Mouse (Mus musculus) embryo, embryonic 11 days (tissue): Measurements from ENCODE around the gene Ttc3.
A peak's percentile ranks its signal among the peaks of the same experiment; 100 is the strongest.

ENCODE experiments used
- DNase-seq: peaks from one replicate; pipeline ENCODE4 v3.0.0-alpha.2; 2015

Ttc3 gene

DNA sequence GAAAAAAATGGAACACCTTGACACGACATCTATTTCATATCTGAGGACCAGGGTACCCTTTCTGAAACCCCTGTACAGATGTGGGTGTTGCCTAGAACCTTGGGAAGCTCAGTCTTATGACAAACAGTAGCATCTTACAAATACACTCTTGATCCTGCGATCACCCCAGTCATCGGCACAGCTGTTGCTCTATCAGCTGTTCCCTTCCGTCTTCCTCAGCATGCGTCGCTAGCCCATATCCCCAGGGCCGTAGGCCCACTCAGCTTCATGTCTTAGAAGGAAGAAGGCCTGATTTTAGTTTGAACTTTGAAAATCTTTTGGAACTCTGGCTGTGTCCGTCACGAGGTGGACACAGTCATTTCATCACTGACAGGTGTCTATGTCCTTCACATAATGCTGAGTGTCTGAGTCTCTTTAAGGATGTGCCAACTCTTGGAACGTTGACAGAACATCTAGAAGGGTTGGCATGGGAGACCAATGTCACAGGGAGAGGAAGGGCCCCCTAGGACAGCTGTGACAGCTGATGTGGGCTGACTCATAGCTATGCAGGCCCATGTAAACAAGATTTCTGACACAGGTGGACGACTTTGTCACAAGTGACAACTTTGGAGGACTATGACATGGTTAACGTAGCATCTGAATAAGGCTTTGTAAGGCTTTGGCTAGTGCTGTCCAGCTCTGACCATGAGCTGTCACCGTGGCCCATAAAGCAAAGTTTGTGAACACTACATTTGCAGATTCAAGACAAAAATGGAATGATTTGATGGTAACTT is 9.7 kb upstream of the Ttc3 start:
- no peak for DNase-seq

DNA sequence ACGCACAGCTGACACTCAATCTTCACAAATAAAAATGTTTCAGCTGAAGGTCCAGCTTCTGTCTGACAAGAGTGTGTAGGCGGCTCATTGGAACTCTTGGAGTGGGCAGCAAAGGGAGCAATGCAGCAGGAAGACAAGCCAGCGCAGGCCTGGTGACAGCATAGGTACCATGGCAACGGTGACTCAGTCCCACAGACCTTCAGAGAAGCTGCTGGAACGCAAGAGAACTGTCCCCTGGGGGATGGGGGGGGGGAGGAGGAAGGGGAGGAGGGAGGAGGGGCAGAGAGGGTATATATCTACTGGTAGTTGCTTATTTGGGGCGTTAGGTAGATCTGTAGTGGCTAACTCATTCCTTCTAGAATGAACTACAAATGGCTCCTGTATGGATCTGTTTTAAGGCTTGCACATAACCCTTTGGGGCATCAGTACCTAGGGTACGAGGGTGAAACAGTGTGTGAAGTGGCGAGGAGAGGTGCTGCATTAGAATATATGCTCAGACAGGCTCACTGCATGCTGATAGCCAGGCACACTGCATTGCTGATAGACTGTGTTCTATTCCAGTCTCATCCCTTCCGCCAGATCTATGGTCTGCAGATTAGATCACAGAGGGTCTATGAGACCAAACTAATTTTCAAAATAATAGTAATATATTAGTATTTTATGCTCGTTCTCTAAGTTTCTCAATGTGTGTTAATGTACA is 8.1 kb upstream of the Ttc3 start:
- peak; percentile 63 for DNase-seq

DNA sequence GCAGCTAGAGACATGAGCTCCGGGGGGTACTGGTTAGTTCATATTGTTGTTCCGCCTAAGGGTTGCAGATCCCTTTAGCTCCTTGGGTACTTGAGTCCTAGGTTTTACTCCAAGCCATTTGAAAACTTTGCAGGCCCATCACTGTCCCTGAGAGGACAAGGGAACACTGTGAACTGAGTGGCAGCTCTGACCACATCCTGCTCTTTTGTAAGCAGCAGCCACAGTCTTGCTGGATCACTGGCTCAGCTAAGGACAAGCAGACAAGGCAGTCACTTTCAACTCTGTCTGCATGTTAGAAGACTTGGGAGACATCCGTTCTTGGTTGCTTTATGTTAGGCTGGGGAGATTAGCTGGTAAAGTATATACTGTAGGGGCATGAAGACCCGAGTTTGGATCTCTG is 6.6 kb upstream of the Ttc3 start:
- no peak for DNase-seq

DNA sequence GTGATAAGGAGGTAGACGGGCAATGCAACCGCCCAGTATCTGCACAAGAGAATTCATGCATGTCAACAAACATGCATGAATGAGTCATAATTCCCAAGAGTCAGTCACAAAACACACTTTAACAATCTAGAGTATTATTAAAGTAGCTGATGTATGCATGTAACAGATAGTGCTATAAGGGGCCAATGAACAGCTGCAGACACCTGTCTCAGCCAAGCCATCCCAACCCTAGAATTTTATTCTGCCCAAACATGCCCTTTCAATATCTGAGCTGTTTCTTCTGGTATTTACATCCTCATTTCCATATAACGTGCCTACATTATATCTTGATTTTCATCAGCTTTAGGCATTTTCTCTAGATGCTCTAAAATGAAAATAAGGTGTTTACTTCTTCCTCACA is 5.0 kb upstream of the Ttc3 start:
- DNase-seq, result no peak

DNA sequence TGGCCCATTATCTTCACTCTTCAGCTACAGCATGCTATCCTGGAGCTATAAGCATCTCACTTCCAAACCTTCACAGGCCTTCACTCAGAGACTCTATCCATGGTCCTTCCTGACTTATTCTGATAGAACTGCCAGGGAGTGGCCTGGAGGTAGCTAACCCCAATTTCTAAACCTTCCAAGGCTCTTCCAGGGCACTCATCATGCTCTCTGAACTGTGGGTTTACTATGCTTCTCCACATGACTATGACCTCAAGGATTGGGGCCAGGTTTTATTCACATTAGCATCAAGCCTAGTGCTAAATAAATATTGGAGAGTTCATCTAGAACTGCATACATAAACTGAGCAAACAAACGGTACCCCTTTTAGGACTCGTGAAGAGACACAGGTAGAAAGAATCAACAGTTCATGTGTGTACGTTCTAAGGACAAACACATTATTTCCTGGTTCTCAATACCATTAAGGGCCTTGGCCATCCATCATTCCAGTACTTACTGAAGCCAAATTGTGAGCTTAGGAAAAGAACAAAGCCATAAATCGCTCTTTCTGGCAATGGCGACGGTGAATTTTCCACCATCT is 734 bp upstream of the Ttc3 start:
- peak; percentile 27 for DNase-seq

DNA sequence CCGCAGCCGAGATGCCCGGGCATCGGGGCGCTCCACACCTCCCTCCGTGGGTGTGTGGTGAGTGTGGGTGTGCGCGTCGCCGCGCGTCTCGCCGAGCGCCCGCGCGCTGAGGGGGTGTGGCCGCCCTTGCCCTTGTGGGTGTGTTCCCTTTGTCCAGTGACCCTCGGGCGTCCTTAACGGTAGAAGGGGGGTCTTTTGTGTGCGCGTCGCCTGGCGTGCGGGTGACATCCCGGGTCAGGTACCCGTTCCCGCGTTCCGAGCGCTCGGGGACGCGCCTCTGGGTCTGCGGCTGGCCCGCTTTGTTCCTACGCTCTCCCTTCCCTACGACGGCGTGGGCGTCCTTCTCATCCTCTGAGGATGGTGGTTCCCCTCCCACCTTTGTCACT is 490 bp downstream of the Ttc3 start:
- DNase-seq, result peak; percentile 83

DNA sequence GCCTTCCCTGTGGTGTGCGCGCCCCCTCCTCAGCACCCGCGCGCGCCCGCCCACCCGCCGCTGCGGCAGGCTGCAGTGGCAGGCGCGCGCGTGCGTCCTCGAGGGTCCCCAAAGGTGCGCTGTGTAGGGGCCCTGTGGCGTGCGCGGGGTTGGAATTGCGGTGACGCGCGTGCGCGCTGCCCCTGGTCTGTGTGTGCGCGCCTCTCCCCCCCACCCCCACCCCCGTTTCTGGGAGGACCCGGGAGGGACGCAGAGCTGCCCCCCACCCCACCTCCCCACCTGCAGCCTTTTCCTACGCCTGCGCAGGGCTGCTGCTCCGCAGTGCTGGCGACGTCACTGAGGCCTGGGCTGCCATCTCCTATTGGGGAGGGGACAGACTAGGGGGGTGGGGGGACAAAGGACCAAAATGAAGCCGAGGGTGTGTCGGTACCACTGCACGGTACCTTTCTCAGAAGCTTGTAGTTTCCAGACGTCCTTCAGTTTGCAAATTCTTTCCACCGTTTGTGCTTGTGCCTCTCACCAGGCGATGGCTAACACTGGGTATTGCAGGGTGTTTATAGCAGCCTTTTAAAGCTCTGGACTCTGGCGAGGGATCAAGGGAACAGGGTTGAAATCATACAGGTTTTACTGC is 998 bp downstream of the Ttc3 start, which contains the start of gene Pigp:
Gene Pigp, minus strand, starts transcription at position 542 of the 631 bp plus-strand sequence.
- peak; percentile 90 for DNase-seq

DNA sequence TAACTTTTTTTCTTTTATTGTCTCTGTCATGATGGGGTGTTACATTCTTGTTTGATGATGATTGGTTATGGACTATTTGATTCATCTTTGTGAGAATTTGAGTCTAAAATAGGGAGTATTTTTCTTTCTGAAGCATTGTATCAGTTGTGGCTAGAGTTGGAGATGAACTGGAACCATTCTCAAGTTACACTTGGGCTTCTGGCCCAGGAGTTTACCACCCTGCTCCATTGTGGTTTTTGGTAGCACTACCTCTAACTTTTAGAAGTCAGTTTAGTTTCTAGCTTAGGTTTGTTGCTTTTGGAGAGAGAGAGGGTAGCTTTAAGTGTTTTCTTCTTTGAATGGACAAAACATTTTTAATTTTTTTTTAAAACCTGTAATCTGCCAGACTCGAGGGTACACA is 9.0 kb downstream of the Ttc3 start:
- no peak for DNase-seq

DNA sequence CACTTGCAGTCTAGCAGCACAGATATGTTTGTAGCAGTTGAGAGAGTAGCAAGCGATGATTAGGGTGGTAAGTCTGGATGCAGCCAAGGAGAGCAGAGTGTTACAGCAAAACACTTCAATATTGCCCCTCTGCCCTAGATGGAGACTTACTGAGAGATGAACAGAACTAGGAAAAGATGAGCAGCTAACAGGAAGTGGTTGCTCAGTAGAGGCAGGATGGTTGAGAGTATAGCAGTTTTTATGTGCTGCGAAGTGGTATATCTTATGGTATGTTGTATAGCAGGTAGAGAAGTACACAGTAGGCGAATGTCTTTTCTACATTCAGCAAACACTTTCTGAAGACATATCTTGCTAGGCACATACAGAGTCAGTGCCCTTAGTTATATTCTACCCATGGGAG is 12.9 kb downstream of the Ttc3 start:
- DNase-seq, result no peak

DNA sequence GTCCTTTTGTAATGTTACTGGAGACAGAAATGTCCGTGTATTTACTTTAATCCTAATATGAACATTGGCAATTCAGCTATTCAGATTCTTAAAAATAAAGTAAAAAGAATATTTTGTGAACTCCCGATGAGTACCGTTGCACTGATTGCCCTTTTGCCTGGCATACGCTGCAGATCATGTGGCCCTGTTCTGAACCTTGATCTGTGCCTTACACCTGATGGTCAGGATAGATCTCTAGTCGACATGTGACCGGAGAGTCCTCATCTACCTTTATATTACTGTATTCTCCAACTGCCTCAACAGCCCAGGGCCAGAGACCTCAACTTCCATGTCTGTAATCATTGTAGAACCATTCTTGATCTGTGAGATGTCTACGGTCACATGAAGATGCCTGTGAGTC is 17.3 kb downstream of the Ttc3 start:
- no peak for DNase-seq

DNA sequence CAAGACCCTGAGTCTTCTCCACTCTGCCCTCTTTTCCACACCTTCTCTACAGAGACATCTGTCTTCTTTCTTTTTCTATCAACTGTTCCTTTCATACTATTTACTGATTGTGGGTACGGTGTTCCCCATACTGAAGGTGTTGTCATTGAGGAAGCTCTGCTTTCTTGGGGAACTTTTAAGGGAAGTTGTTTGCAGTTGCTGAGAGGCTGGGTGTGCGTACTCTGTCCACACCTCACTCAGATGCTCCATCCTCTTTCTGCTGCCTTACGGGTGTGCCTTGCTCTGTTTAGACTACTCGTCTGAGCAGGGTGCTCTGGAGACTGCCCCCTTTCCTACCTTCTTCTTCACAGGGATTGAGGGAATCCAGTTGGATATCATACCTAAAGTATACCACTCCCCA is 21.9 kb downstream of the Ttc3 start:
- DNase-seq, result no peak

DNA sequence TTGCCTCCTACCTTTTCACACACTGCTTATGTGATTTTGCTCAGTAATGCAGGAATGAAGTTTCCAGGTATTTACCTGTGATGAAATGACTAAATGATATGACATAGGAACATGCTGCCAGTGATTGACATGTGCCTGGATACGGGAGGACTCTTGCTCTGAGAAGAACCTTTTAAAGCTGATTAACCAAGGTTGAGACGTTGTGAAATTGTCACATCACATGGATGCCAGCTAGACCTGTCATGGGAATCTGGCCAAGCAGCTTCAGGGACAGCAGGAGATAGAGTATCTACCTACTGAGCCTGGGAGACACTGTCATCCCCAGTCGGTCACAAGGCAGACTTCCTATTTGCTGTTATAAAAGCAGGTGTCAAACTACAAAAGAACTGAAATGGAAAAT is 24.6 kb downstream of the Ttc3 start:
- DNase-seq, result no peak

DNA sequence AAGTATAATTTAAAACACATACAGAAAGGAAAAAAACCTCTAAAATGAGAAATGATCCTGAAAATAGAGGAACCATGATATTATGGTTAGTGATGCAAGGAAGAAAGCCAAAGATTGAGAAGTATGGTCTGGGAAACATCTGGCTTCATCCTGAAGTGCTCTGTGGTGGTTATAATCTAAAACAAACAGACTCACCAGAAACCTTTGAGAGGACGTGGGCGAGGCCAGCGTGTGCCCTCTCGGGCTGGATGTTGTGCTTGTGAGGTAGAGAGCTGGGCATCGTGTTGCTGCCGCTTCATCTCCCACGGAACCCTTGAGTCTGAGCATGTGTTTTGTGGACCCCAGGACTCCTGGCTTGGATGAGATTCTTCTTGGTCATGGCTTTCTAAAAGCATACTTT is 26.2 kb downstream of the Ttc3 start:
- no peak for DNase-seq

DNA sequence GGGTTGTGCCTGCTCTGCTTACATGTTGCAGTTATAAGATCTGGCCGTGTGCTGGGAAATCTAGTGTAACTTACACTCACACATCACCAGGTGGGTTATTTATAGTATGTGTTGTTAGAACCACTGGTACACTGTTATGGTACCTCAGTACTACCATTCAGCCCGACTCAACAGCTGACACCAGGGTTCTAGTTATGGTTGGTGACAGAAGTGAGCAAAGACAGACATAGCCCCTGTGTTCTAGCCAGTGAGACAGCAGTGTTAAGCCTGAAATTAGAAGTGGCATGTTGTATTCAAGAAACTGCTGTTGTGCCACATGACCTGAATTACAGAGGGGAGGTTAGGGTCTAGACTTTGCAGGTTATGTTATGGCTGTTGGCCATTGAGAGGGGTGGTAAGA is 28.7 kb downstream of the Ttc3 start:
- no peak for DNase-seq

DNA sequence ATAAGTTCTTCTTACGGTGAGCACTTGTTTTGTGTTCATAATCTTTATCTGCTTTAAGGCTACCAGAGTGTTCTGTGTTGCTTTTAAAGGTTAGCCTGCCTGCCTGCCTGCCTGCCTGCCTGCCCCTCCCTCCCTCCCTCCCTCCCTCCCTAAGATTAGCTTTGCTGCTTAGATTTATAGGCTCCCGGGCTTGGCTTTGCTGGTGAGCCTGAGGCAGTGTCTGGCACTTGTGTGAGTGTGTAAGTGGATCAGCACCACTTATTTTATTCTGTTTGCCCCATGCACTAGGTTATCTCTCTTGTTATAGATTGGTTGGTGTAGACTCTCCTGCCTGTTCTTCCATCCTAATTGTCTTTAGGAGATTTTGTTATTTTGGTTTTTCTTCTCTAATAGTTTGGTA is 31.2 kb downstream of the Ttc3 start:
- DNase-seq, result peak; percentile 21

DNA sequence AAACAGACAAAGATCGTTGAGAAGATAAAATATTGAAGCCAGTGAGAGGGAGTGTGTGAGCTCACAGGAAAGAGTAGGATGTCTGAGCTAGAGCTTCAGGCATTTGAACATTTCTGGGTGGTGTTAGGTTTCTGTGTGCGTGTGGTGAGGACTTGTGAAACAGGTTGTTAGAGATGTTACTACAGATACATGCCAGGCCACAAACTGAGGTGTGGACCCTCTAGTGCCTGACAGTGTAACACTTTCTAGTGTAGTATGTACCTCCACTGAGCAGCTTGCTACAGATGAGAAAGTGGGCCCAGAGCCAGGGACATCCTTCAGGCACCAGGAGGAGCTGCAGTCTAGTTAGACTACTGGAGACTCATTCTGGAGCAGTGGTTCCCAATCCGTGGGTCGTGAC is 31.8 kb downstream of the Ttc3 start:
- DNase-seq, result no peak

DNA sequence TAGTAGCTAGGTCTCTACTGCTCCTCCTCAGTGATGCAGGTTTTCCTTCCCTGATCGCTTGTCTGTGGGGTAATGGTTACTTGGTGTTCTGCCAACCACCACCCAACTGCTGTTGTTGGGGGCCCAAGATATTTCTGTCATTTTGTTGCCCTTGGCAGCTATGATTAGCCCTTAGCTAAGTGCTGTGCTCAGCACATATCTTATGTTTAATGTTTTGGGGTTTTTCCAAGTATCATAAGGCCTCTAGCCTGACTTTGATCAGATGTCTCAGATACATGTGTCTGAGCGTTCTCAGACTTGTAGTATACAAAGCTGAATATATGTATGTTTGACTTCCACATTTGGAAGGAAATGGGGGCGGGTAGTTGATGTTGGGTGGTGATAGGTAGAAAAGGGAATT is 40.9 kb downstream of the Ttc3 start:
- DNase-seq, result no peak

DNA sequence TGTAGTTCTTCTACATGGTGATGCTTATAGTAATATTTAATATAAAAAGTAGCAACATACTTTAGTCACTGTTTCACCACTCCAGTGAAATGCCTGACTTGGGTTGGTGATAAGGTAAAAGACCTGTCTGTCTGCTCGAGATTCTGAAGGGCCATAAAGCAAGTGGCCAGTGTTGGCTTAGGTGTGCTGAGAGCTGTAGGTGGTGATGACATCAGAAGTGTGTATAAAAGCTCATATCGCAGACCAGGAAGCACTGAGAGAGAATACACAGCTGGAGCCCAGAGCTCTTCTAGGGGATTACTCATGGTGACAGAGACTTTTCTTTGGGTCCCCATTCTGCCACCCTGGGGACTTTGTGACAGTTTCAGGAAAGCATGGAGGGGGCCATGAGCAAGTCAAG is 41.8 kb downstream of the Ttc3 start:
- no peak for DNase-seq

DNA sequence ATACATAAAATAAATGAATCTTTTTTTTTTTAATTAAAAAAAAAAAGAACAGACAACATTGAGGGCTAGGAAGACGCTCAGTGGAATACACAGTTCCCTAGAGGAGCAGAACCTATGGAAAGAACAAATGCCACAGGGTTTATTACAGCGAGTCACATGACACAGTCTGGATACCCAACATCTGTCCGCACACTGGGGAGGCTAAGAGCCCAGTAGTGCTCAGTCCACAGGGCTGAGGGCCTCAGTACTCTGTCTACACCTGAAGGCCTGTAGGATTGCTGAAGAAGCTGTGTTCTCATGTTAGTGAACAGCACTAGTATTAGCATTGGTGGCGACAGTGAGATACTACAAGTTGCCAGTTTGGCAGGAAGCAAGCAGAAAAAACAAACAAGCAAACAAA is 42.3 kb downstream of the Ttc3 start:
- no peak for DNase-seq

DNA sequence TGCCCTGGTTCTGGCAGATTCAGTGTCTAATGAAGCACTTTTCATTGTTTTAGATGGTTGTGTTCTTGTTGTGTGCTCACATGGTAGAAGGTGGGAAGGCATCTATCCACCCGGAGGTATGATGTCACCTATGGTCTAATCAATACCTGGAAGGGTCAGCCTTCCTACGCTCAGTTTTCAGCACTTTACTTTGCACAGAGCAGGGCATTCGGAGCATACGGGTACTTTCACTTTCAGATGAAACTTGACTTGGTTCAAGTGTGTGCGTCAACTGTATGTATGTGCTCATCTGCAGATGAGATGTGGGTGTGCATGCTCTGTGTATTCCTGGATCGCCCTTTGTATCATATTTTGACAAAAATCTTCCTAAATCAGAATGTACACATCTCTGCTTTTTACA is 43.7 kb downstream of the Ttc3 start:
- DNase-seq, result no peak

DNA sequence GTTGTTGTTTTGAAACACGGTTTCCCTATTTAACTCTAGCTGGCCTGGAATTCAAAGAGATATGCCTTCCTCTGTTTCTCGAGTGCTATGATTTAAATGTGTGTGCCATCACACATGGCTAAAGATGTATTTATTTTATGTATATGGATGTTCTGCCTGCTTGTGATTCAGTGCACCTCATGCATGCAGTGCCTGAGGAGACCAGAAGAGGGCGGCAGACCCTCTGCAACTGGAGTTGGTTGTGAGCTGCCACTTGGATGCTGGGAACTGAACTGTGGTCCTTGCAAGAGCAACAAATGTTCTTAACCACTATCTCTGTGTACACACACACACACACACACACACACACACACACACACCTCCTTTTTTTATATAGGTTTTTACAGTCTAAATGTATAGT is 50.1 kb downstream of the Ttc3 start:
- no peak for DNase-seq

DNA sequence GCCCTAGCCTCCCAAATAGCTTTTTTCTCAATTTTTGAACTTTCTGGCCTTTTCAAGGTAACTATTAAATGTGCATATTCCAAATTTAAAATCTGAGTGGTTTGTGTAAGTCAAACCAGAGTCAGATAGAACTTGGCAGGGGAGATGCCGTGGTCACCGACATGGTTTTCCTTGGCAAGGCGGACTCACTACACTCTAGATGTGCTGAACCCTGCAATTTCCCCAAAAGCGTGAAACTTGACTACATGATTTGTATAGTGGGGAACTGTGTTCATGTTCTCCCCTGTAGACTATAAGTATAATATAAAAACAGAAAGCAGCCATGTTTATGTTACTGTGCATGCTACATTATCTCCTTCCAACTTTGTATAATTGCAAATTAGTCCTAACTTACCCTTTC is 58.5 kb downstream of the Ttc3 start:
- DNase-seq, result no peak

DNA sequence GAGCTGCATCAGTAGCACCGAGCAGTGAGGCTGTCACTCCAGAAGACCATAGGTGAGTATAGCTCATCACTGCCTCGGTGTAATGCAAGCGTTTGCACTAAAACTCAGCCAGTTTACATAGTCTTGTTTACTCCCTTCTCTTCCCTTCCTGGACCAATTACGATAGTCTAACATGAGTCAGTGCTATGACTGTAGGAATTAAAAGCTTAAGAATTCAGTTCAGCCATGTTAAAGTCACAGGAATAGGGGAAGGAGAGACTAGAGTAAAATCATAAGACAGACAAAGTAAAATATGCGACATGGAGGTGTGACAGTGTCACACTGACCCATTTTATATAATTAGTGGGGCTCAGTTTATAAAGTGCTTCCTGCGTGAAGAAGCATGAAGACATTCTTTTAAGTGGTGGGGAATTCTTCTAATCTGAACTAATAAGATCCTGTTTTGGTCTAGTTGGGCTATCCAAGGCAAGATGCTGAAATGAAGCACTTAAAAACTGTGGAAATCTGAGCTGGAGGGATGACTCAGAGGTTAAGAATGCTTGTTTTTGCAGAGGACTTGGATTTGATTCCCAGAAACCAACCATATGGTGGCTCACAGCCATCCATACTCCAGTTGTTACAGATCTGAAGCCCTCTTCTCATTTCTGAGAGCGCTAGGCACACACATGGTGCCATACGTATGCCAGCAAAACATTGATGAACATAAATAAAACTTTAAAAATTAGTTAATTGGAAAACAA is 65.2 kb downstream of the Ttc3 start:
- DNase-seq, result no peak
